Mouse (Mus musculus) lung, adult 2 months (tissue): ENCODE results near the gene Kcnip2.

Experiments
- CTCF ChIP-seq: fragments of 200-500 bp; IDR thresholded peaks from 2 replicates; pipeline ENCODE4 v1.5.1; 2011; ENCODE audit warnings: mild to moderate bottlenecking, low read length, control low read depth; ENCODE audit not compliant: insufficient read depth
- POLR2A ChIP-seq: fragments of 200-500 bp; IDR thresholded peaks from 2 replicates; pipeline ENCODE4 v1.6.1; 2011; ENCODE audit warnings: low read depth, mild to moderate bottlenecking, control low read depth, low read length, borderline replicate concordance; ENCODE audit errors: extremely low read depth

DNA sequence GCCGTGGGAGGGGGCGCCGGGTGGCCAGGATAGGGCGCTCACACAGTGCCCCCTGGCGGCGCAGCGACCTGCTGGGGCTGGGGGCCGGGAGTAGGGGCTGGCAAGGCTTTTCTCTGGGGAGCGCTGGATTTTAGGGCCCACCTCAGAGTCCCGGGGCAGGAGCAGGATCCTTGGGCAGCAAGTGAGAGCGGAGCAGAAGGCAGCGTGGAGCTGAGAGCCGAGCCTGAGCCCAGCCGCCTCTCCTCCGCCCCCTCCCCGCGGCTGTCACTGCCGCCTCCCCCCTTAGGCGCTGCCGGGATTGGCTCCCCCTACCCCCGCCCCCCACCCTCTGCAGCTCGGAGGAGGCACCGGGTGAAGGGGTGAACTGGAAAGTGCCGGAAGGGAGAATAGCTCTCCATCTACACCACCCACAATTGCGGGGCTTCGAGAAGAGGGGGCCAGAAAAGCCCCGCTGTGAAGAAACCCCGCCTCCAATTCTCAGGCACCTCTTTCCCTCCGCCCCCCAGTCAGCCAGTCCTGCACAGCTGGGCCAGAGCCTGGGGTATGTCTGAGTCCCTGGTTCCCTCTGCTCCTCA lies at the start of gene Kcnip2:
- TF ChIP-seq POLR2A: no peak
- no peak for TF ChIP-seq CTCF
